Mouse (Mus musculus) liver, adult 2 months (tissue): ENCODE results near the gene Ccdc58.
"Not testable (repeated sequence)": the region's sequence is repeated elsewhere in the genome, so short reads cannot be mapped to it uniquely, and the experiment has no call there.

Source experiments
- CTCF ChIP-seq: fragments of 200-500 bp; IDR thresholded peaks from 2 replicates; pipeline ENCODE4 v1.5.1; 2011; ENCODE audit warnings: low read depth, low read length, control low read depth
- POLR2A ChIP-seq: fragments of 200-500 bp; IDR thresholded peaks from 2 replicates; pipeline ENCODE4 v1.6.1; 2011; ENCODE audit warnings: low read length, control low read depth; ENCODE audit not compliant: insufficient read depth; ENCODE audit errors: extremely low read depth

GRCm38 (mm10) chr16:36115751-36116150 lies 44.3 kb downstream of the Ccdc58 start:
- not testable (repeated sequence) for TF ChIP-seq CTCF, POLR2A
